Mouse (Mus musculus) intestine, embryonic 15.5 days (tissue): ENCODE measurements around the gene Zfp3. TPM values are rescaled to one million over a fixed set of nuclear protein-coding genes. Genes with fewer than 3 reads are reported as not detected.

Source experiments
- ATAC-seq: fragments of 200-750 bp; cut with Nextera tagmentation; 2 replicates; pipeline ENCODE4 v1.8.0; 2017; ENCODE audit warnings: moderate TSS enrichment, moderate library complexity
- H3K27ac ChIP-seq: fragments of 300-500 bp; sonication (generic); 2 replicates; pipeline ENCODE4 v1.5.1; 2015; ENCODE audit warnings: mild to moderate bottlenecking, inconsistent platforms
- H3K27me3 ChIP-seq: fragments of 300-500 bp; sonication (generic); replicated peaks from 2 replicates; pipeline ENCODE4 v1.6.1; 2015; ENCODE audit warnings: inconsistent platforms
- H3K36me3 ChIP-seq: fragments of 300-500 bp; sonication (generic); 2 replicates; pipeline ENCODE4 v1.6.1; 2015; ENCODE audit warnings: inconsistent platforms
- H3K4me1 ChIP-seq: fragments of 300-500 bp; sonication (generic); replicated peaks from 2 replicates; pipeline ENCODE4 v1.6.1; 2015; ENCODE audit warnings: inconsistent platforms
- H3K4me2 ChIP-seq: fragments of 300-500 bp; sonication (generic); replicated peaks from 2 replicates; pipeline ENCODE4 v1.6.1; 2015; ENCODE audit warnings: mild to moderate bottlenecking, inconsistent platforms
- H3K4me3 ChIP-seq: fragments of 300-500 bp; sonication (generic); replicated peaks from 2 replicates; pipeline ENCODE4 v1.5.1; 2015; ENCODE audit warnings: inconsistent platforms
- H3K9ac ChIP-seq: fragments of 300-500 bp; sonication (generic); 2 replicates; pipeline ENCODE4 v1.6.1; 2015; ENCODE audit warnings: inconsistent platforms
- H3K9me3 ChIP-seq: fragments of 300-500 bp; sonication (generic); 2 replicates; pipeline ENCODE4 v1.6.1; 2016; ENCODE audit warnings: inconsistent platforms
- WGBS: fragments of 180-500 bp; shearing (Covaris S2); methylation state at CpG from one replicate; pipeline ENCODE4 v1.1.7; 2015; 5-methylcytosine and 5-hydroxymethylcytosine counted together
- polyA plus RNA-seq: library from polyadenylated mRNA; unstranded; fragments of >200 nt; fragmentation: Nextera tagmentation; extraction: Ambion mirVana; gene quantifications from 2 replicates; pipeline ENCODE4 v1.2.1, GENCODE M21; 2015

The Zfp3 gene
- polyA plus RNA-seq, 1 experiment from 2014 or later: 5.3 TPM

DNA sequence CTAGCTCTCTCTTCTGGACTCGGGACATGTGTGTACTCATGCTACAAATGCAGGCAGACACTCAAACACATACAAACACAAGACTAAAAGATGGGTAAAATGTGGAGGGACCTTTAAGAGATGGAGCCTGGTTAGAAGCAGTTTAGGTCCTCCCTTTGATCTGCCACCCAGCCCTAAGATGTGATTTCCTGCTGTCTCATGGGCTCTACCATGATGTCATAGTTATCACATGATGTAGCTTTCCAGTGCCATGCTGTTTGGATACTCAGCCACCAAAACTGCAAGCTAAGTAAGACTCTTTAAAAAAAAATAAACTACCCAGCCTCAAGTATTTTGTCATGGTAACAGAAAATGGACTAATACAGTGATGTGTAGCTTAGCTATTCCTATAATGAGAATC, 28.4 kb downstream of the Zfp3 start:
- H3K36me3 ChIP-seq: no peaks in the 10 kb centered on the region
- no peaks in the 10 kb centered on the region for H3K27me3 ChIP-seq
- no peaks in the 10 kb centered on the region for H3K4me1 ChIP-seq
- H3K4me3 ChIP-seq: no peak overlapping the region
- no peak overlapping the region for H3K27ac ChIP-seq
- no peak for ATAC-seq
- H3K9me3 ChIP-seq: no peaks in the 10 kb centered on the region
- H3K9ac ChIP-seq: no peak overlapping the region
- 88% methylated on average over 1 of the region's 1 CpGs for WGBS
- no peak overlapping the region for H3K4me2 ChIP-seq

DNA sequence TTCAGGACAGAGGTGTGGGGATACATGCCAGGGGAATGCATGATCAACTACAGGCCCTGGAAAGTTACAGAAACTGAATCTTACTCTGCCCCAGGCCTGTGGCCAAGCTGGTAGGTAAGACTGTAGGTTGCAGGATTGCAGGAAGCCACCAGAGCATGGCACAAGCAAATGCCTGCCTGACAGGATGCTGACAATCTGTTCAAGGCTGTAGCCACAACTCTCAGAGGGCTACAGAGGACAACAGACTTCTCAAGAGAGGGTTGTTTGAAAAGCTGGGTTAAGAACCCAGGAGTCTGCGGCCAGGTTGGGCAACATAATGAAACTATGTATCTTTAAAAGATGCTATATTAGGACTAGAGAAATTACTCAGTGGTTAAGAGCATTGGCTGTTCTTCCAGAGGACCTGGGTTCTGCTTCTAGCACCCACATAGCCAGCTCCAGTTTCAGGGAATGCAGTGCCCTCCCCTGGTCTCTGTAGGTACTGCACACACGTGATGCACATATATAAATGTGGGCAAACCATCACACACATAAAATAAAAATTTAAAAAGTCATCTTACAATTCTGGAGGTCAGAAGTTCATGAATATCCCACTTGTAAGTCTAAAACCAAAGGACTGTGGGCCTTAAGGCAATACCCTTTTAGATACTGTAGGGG, 38.3 kb downstream of the Zfp3 start:
- Histone ChIP-seq H3K4me2 (no peak overlapping the region), H3K9me3 (no peaks in the 10 kb centered on the region), H3K4me1 (peaks cover 2% of the 10 kb centered on the region; the same call in 1 of the 2 replicates), H3K4me3 (no peak overlapping the region), H3K27ac (no peak overlapping the region), H3K27me3 (no peaks in the 10 kb centered on the region), H3K36me3 (no peaks in the 10 kb centered on the region), H3K9ac (no peak overlapping the region)
- 92% methylated on average over 2 of the region's 2 CpGs for WGBS
- no peak for ATAC-seq

DNA sequence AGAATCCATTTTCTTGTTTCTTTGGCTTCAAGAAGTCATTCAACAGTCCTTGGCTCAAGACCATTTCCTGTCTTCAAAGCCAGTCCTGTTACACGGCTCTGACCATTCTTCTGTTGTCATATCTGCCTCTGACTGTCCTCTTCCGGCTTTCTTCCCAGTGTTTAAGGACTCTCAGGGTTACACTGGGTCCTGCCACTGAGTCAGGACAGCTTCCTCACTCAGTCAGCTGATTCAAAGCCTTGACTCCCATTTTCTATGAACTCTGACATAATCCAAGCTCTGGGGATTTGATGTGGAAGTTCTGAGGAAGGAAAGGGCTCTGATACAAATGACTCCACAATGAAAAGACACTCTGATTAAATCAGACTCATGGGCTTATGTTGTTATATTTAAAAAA, 38.9 kb downstream of the Zfp3 start:
- ATAC-seq: no peak
- no peak overlapping the region for H3K4me2 ChIP-seq
- H3K36me3 ChIP-seq: no peaks in the 10 kb centered on the region
- peaks cover 2% of the 10 kb centered on the region; the same call in 1 of the 2 replicates for H3K4me1 ChIP-seq
- H3K27ac ChIP-seq: no peak overlapping the region
- no peaks in the 10 kb centered on the region for H3K27me3 ChIP-seq
- H3K9ac ChIP-seq: no peak overlapping the region
- WGBS: 60% methylated on average over 2 of the region's 2 CpGs
- no peak overlapping the region for H3K4me3 ChIP-seq
- H3K9me3 ChIP-seq: no peaks in the 10 kb centered on the region

GRCm38 (mm10) chr11:70803711-70804200, 39.7 kb downstream of the Zfp3 start:
- H3K9ac ChIP-seq: no peak overlapping the region
- H3K4me1 ChIP-seq: peaks cover 2% of the 10 kb centered on the region; the same call in 1 of the 2 replicates
- no peaks in the 10 kb centered on the region for H3K27me3 ChIP-seq
- no peaks in the 10 kb centered on the region for H3K36me3 ChIP-seq
- no peak overlapping the region for H3K27ac ChIP-seq
- no peaks in the 10 kb centered on the region for H3K9me3 ChIP-seq
- no peak overlapping the region for H3K4me2 ChIP-seq
- no peak overlapping the region for H3K4me3 ChIP-seq
- WGBS: 79% methylated on average over 6 of the region's 6 CpGs
- ATAC-seq: no peak

GRCm38 (mm10) chr11:70804395-70804794, 40.4 kb downstream of the Zfp3 start:
- no peak overlapping the region for H3K4me3 ChIP-seq
- peaks cover 2% of the 10 kb centered on the region; the same call in 1 of the 2 replicates for H3K4me1 ChIP-seq
- no peak for ATAC-seq
- H3K9ac ChIP-seq: no peak overlapping the region
- WGBS: 83% methylated on average over 3 of the region's 3 CpGs
- H3K9me3 ChIP-seq: no peaks in the 10 kb centered on the region
- no peak overlapping the region for H3K27ac ChIP-seq
- H3K4me2 ChIP-seq: no peak overlapping the region
- H3K27me3 ChIP-seq: no peaks in the 10 kb centered on the region
- H3K36me3 ChIP-seq: no peaks in the 10 kb centered on the region

- H3K4me1 ChIP-seq: peaks cover 2% of the 10 kb centered on the region; the same call in 1 of the 2 replicates
- peak overlapping the region; percentile 60; the same call in 1 of the 2 replicates for H3K27ac ChIP-seq
- H3K27me3 ChIP-seq: no peaks in the 10 kb centered on the region
- H3K9me3 ChIP-seq: no peaks in the 10 kb centered on the region
- peak overlapping the region; percentile 37; the same call in 1 of the 2 replicates for H3K4me2 ChIP-seq
- H3K9ac ChIP-seq: no peak overlapping the region
- no peak for ATAC-seq
- H3K36me3 ChIP-seq: no peaks in the 10 kb centered on the region
- H3K4me3 ChIP-seq: no peak overlapping the region
- 69% methylated on average over 8 of the region's 8 CpGs for WGBS
Measured at GRCm38 (mm10) chr11:70805641-70806175, 41.7 kb downstream of the Zfp3 start.

DNA sequence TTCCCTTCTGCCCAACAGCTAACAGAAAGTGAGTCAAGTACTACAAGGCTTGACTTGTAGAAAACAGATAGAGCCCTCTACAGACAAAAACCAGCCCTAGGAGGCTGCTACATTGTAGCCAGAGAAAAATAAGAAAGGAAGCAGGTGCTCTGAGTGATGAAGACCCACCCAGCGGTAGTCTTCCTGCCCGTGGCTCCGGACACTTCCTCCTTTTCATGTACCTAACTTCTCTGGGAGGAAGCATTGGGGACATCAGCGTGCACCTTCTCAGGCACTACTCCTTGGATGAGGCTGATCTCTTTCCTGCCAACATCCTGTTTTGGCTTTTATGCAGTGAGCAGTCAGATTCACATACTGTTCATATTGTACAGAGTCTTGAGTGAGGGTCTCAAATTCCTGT, 42.7 kb downstream of the Zfp3 start:
- peaks cover 2% of the 10 kb centered on the region; the same call in 1 of the 2 replicates for H3K4me1 ChIP-seq
- 82% methylated on average over 4 of the region's 4 CpGs for WGBS
- H3K9me3 ChIP-seq: no peaks in the 10 kb centered on the region
- H3K4me3 ChIP-seq: no peak overlapping the region
- ATAC-seq: no peak
- no peaks in the 10 kb centered on the region for H3K36me3 ChIP-seq
- no peak overlapping the region for H3K27ac ChIP-seq
- H3K4me2 ChIP-seq: no peak overlapping the region
- H3K9ac ChIP-seq: no peak overlapping the region
- no peaks in the 10 kb centered on the region for H3K27me3 ChIP-seq

GRCm38 (mm10) chr11:70807630-70808029, 43.6 kb downstream of the Zfp3 start:
- no peak for ATAC-seq
- WGBS: 85% methylated on average over 4 of the region's 4 CpGs

DNA sequence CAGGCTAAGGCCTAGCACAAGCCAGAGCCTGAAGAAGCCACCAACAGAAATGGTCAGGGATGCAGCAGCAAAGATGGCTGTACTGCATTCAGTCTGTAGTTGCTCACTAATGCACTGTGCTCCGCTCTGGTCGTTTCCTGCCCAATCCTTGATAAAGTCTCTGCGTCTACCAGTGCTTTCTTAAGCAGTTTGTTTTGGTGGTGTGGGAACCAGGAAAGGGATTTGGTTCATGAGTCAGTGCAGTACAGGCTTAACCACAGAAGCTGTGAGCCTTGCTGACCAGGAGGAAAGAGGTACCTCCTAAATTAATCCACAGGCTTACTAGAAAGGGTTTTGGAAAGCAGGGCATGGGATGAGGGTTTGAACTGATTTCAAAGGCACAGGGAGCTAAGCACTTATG, 44.1 kb downstream of the Zfp3 start:
- Histone ChIP-seq H3K9ac (no peak overlapping the region), H3K9me3 (no peaks in the 10 kb centered on the region), H3K27me3 (no peaks in the 10 kb centered on the region), H3K27ac (no peak overlapping the region), H3K4me2 (no peak overlapping the region), H3K4me3 (no peak overlapping the region), H3K36me3 (no peaks in the 10 kb centered on the region), H3K4me1 (peaks cover 2% of the 10 kb centered on the region; the same call in 1 of the 2 replicates)
- WGBS: 66% methylated on average over 3 of the region's 3 CpGs
- ATAC-seq: no peak

More at GRCm38 (mm10) chr11:70807630-70808029, 43.6 kb downstream of the Zfp3 start:
- Histone ChIP-seq H3K4me2 (no peak overlapping the region), H3K4me1 (peaks cover 2% of the 10 kb centered on the region; the same call in 1 of the 2 replicates), H3K9ac (no peak overlapping the region), H3K9me3 (no peaks in the 10 kb centered on the region), H3K27me3 (no peaks in the 10 kb centered on the region), H3K36me3 (no peaks in the 10 kb centered on the region), H3K4me3 (no peak overlapping the region), H3K27ac (no peak overlapping the region)

DNA sequence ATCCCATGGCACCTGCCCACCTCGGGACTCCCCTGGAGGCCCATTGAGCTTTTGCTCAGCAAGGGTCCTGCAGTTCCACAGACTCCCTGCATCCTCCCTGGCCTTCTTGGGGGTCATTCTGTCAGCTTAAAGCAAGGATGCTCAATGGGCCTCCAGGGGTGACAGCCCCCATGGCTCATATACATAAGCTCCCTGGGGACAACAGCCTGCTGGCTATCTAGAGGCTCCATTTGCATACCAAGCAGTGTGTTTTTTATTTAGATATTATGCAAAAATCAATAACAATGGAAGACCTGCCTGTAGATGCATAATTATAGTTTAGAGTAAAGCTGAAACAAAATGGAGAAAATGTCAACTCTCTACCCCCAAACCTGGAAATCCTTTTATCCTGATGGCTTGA, 45.0 kb downstream of the Zfp3 start:
- WGBS: 53% methylated on average over 1 of the region's 1 CpGs
- Histone ChIP-seq H3K9me3 (no peaks in the 10 kb centered on the region), H3K4me2 (no peak overlapping the region), H3K4me1 (peaks cover 2% of the 10 kb centered on the region; the same call in 1 of the 2 replicates), H3K36me3 (no peaks in the 10 kb centered on the region), H3K27ac (no peak overlapping the region), H3K9ac (no peak overlapping the region), H3K27me3 (no peaks in the 10 kb centered on the region), H3K4me3 (no peak overlapping the region)
- no peak for ATAC-seq

DNA sequence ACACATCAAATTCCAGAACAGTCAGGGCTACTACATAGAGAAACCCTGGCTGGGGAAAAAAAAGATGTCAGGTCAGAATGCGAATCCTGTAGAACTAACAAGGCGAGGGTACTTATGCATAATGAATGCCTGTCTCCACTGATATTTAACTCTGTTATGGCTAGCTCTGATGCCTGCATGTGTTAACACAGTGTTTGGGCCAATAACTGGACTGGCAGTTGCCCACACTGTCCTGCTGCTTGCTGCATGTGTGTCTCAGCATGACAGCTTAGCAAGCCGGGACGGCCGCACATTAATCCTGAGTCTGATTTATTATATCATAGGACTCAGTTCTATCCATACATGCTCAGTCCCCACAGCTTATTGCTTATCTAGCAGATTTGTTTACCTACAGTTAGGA, 47.0 kb downstream of the Zfp3 start:
- ATAC-seq: no peak
- no peak overlapping the region for H3K4me3 ChIP-seq

DNA sequence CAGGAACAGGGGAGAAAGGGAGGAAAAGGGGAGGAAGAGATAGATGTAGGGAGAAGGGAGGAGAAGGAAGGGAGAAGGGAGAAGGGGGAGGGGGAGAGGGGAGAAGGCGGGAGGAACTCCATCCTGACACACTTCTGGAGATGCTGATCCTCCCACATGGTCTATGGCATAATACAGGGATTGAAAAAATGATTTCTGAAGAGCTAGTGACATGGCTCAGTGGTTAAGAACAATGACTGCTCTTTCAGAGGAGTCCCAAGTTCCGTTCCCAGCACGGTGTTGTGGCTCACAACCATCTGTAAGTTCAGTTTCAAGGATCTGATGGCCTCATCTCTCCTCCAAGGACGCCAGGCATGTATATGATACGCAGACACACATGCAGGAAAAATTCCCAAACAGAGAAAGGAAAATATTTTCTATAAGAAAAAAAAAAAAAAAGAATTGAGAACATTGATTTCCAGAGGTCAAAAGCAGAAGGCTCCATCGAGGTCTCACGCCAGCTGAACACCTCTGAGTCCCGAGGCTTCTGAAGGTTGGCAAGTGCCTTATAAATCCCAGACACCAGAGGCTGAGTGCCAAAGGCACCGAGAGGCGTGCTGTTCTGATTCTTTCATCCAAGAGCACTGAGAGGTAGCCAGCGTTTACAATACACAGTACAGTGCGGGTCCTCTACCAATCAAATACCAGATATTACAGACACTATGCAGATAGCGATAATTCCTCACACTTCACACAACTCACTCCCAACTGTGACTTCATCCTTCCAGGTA, 47.6 kb downstream of the Zfp3 start:
- no peaks in the 10 kb centered on the region for H3K4me1 ChIP-seq
- 68% methylated on average over 13 of the region's 13 CpGs for WGBS
- no peak overlapping the region for H3K4me2 ChIP-seq
- H3K36me3 ChIP-seq: no peaks in the 10 kb centered on the region
- no peak overlapping the region for H3K27ac ChIP-seq
- no peaks in the 10 kb centered on the region for H3K27me3 ChIP-seq
- H3K9me3 ChIP-seq: no peaks in the 10 kb centered on the region
- no peak overlapping the region for H3K9ac ChIP-seq
- H3K4me3 ChIP-seq: no peak overlapping the region
- ATAC-seq: no peak

More for the DNA sequence above, 47.0 kb downstream of the Zfp3 start:
- H3K9me3 ChIP-seq: no peaks in the 10 kb centered on the region
- H3K4me1 ChIP-seq: no peaks in the 10 kb centered on the region
- H3K4me2 ChIP-seq: no peak overlapping the region
- H3K27ac ChIP-seq: no peak overlapping the region
- no peaks in the 10 kb centered on the region for H3K36me3 ChIP-seq
- 80% methylated on average over 5 of the region's 5 CpGs for WGBS
- H3K27me3 ChIP-seq: no peaks in the 10 kb centered on the region
- H3K9ac ChIP-seq: no peak overlapping the region
